Mouse (Mus musculus) c-Kit-positive CD71-negative TER-119-negative erythroid progenitor cells, embryonic 14.5 days (primary cell): ENCODE measurements around the gene Plac1.
"Not testable (repeated sequence)": the region's sequence is repeated elsewhere in the genome, so short reads cannot be mapped to it uniquely, and the experiment has no call there.

Experiments
- DNase-seq: peaks from one replicate; pipeline ENCODE4 v3.0.0-alpha.2; 2013; ENCODE audit warnings: low read depth

Plac1 gene

DNA sequence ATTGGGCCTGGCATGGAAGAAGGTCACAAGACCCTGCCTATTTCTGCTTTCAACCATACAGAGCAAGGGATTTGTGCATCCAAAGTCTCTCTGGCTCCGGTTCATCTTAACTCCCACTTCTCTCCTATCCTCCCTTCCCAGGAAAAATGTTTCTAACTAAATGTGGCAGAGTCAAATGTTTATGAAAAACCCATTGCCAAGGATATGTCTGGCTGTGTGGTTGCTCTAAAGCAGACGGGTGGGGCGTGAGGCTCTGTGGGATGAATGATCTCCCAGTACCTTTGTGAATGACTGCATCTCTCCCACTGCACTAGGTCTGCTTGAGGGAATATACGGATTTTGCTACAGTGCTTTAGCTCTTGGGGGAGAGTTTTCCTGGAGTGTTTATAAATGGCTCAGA, 193.9 kb downstream of the Plac1 start:
- DNase-seq: no peak

DNA sequence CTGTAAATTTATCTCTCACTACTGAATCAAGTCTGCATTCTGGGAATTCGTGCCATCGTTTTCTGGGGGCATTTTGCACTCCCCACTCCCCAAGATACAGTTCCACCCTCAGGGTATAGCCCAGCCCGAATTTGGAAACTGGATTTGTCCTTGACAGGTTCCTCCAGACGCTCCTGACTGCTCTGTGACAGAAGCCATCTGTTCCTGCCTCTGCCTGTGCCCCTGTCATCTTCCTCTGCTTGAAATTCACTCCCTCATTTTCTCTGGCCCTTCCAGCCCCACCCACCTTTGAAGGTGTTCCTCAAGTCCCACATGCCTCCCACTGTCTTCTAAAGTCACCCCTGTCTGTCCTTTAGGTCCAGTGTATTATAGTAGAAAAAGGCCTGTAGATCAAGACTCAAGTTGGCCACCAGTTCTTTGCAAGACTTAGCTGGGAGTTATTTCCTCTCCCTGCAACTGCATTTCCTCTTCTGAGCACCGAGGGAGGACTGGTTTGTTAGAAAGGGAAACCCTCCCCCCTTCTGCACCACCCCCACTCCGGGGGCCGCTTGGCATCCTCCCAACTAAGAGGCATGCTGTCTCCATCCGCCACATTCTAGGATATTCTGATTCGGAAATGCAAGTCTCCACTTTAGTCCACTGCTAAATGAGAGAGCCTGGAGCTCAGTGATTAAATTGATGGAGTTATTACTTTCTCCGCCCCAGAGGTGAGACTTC, 194.6 kb downstream of the Plac1 start:
- no peak for DNase-seq

- DNase-seq: no peak
Measured at GRCm38 (mm10) chrX:53041006-53041405, 198.9 kb downstream of the Plac1 start.

DNA sequence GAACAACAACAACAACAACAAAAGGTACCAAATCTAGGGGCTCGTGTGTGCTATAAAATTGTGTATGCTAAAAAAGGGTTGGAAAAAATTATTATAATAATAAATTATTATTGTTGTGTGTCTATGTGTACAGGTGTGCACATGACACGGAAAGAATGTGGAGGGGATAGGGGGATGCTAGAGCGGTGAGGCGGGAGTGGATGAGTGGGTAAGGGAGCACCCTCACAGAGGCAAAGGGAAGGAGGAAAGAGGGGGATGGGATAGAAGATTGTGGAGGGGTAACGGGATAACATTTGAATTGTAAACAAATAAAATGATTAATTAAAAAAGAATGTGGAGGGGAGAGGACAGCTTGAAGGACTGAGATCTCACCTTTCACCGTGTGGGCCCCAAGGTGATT, 199.8 kb downstream of the Plac1 start:
- DNase-seq: no peak

GRCm38 (mm10) chrX:53039651-53040050, 200.3 kb downstream of the Plac1 start:
- DNase-seq: no peak

DNA sequence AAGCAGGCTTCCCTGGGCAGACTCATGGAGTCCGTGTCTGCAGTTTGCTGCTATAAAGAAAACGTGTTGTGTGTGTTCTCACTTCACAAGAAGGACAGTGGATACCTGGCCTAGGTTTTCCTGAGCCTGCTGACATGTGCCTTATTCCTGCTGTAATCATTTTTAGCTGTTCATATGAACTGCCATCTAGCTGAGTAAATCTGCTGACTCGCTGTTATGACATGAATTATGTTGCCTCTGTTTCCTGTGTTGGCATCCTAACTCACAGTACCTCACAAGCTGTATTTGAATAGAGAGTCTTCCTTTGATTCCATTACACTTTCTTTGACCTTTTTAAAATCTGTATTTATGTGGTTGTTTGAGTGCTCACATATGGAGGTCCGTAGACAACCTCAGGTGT, 201.7 kb downstream of the Plac1 start:
- DNase-seq: no peak

DNA sequence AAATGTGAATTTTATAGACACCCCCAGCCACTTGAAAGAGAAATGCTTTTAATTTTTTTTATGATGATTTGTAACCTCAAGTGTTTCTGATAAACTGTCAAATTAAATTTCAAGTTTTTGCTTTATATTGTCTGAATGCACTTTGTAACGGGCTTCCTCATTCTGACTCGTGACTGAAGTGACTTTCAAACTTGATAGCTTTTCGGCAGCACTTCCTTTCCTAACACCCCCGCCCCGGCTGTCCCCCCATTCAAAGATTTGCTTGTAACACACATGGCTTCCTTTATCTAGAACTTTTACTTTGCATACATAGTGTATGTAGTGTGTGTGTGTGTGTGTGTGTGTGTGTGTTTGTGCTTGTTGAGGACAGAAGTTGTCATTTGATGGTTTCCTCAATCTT, 210.4 kb downstream of the Plac1 start:
- DNase-seq: no peak

DNA sequence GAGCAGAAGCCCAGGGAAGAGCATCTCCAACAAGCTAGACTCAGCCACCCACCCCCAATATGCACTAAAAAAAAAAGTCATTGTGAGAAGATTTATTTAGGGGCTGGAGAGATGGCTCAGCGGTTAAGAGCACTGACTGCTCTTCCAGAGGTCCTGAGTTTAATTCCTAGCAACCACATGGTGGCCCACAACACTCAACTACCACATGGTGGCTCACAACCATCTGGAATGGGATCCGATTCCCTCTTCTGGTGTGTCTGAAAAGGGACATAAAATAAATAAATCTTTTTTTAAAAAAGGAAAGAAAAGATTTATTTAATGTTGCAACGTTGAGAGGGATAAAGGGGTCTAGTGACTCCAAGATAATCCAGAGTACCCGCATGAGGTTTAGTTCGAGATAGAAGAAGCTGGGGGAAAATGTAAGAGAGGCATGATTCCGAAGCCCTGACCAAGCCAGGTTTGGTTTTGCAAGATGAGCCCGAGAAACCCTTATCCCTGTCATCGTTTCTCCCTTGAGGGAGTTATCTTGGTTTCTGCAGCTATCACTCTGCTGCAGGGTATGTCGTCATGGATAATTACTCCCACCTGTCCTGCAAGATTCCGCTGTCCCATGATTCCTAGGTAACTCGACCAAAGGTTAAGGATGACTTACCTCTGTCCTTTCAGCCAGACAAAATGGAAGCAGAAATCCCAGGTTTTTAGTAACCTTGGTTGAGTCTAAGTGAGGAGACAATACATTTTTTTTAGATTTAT, 214.3 kb downstream of the Plac1 start:
- no peak for DNase-seq

DNA sequence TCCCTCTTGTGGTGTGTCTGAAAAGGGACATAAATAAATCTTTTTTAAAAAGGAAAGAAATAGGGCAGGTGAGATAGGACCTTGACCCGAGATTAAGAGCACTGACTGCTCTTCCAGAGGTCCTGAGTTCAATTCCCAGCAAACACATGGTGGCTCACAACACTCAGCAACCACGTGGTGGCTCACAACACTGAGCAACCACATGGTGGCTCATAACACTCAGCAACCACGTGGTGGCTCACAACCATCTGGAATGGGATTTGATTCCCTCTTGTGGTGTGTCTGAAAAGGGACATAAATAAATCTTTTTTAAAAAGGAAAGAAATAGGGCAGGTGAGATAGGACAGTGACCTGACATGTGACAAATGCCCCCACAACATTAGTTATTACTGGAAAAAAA, 215.6 kb downstream of the Plac1 start:
- not testable (repeated sequence) for DNase-seq

DNA sequence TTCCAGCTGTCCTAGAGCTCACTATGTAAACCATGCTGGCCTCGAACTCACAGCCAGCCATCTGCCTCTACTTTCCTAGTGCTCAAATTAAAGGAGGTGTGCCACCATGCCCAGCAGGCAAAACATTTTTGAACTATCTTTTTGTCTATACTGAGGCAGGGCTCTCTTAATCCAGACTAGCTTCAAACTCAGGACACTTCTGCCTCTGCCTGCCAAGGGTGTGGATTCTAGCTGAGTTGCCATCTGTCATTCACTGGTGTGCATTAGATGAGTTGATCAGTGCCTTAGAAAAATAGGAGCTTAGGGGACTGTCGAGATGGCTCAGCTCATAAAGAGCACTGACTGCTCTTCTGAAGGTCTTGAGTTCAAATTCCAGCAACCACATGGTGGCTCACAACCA, 216.9 kb downstream of the Plac1 start:
- no peak for DNase-seq
